ENCODE assay signal across 26 mouse cellular contexts in genomic region chr12:117562085-117562484, GRCm38 (mm10). TPM values are rescaled to one million over a fixed set of nuclear protein-coding genes. Genes with fewer than 3 reads are reported as not detected.
DNase-seq lines count a peak whose midpoint lies in the region; ATAC-seq and TF ChIP-seq lines count a peak whose summit lies in the region.
"Had no signal": no experiment of that assay in that cellular context is flagged by ENCODE, and none has a peak within 500 bp of the region (broad histone marks: within the 10 kb centered on the region; RNA-seq: fewer than 3 reads in every experiment).

No protein-coding gene starts in this region.

- 97% methylated on average over 3 of the region's 3 CpGs for WGBS in hindbrain, embryonic 15.5 days
- whole genome bisulfite sequencing in hindbrain, embryonic 10.5 days: 96% methylated on average over 3 of the region's 3 CpGs
- WGBS in kidney, embryonic 15.5 days: 88% methylated on average over 3 of the region's 3 CpGs

- ATAC-seq in hindbrain, embryonic 15.5 days (ENCODE audit: low FRiP score, low read depth): peak; percentile 45
- ATAC-seq in megakaryocyte, adult 5-6 weeks (ENCODE audit: poor library complexity, severe bottlenecking): no peak
- ATAC-seq in G1E (ENCODE audit: extremely low read depth, insufficient number of reproducible peaks, low FRiP score, poor library complexity, severe bottlenecking): no peak
- no peak for ATAC-seq in kidney, embryonic 15.5 days (replicated peaks; ENCODE audit: low FRiP score)
- ATAC-seq: forebrain, embryonic 13.5 days; forebrain, embryonic 16.5 days; hindbrain, embryonic 16.5 days had no signal

- TF ChIP-seq CTCF in G1E (IDR thresholded peaks at IDR 0.05; ENCODE audit: low read depth, low read length): no peak

- H3K27me3 ChIP-seq in hindbrain, embryonic 15.5 days: no peaks in the 10 kb centered on the region
- no peaks in the 10 kb centered on the region for H3K27me3 ChIP-seq in hindbrain, embryonic 10.5 days (ENCODE audit: insufficient read depth, poor library complexity, severe bottlenecking)
- H3K27me3 ChIP-seq in megakaryocyte, embryonic 14.5 days (replicated peaks): peaks cover 6% of the 10 kb centered on the region
- no peaks in the 10 kb centered on the region for H3K27me3 ChIP-seq in G1E (ENCODE audit: insufficient read depth, low read length)
- H3K27me3 ChIP-seq in kidney, embryonic 15.5 days: no peaks in the 10 kb centered on the region
- H3K27me3 ChIP-seq: CH12.LX; forebrain, embryonic 13.5 days; heart, embryonic 13.5 days; hindbrain, embryonic 12.5 days had no signal

- no peaks in the 10 kb centered on the region for H3K9me3 ChIP-seq in hindbrain, embryonic 15.5 days
- H3K9me3 ChIP-seq in hindbrain, embryonic 10.5 days: no peaks in the 10 kb centered on the region
- H3K9me3 ChIP-seq in megakaryocyte, embryonic 14.5 days: peaks cover 8% of the 10 kb centered on the region
- peaks cover 48% of the 10 kb centered on the region for H3K9me3 ChIP-seq in G1E (replicated peaks)
- no peaks in the 10 kb centered on the region for H3K9me3 ChIP-seq in kidney, embryonic 15.5 days (replicated peaks)
- H3K9me3 ChIP-seq: forebrain, embryonic 10.5 days; forebrain, embryonic 13.5 days; heart, embryonic 10.5 days; heart, embryonic 13.5 days; hindbrain, embryonic 12.5 days had no signal

- H3K36me3 ChIP-seq in hindbrain, embryonic 15.5 days: no peaks in the 10 kb centered on the region
- no peaks in the 10 kb centered on the region for H3K36me3 ChIP-seq in hindbrain, embryonic 10.5 days
- H3K36me3 ChIP-seq in megakaryocyte, embryonic 14.5 days (replicated peaks; ENCODE audit: low read length): no peaks in the 10 kb centered on the region
- H3K36me3 ChIP-seq in G1E (replicated peaks): no peaks in the 10 kb centered on the region
- no peaks in the 10 kb centered on the region for H3K36me3 ChIP-seq in kidney, embryonic 15.5 days
- H3K36me3 ChIP-seq: forebrain, embryonic 10.5 days; heart, embryonic 10.5 days; heart, embryonic 13.5 days; hindbrain, embryonic 12.5 days had no signal

- no peak for DNase-seq in hindbrain, embryonic 10.5 days (ENCODE audit: low spot score)
- no peak for DNase-seq in G1E (ENCODE audit: low spot score)
- peak; percentile 6 for DNase-seq in naive thymus-derived CD4-positive, alpha-beta T cell, adult 2 months (ENCODE audit: low read depth)
- DNase-seq in left cerebral cortex, postnatal 10 days (ENCODE audit: extremely low spot score in 1 of 2, low spot score in 2 of 2): no peak
- DNase-seq: adrenal gland, postnatal 10 days; adrenal gland, postnatal 36 days; cerebellum, adult 18-20 months; cerebellum, adult 9-10 months; cerebellum, postnatal 14 days; gastrocnemius, postnatal 10 days; gastrocnemius, postnatal 36 days; heart, adult 2 months; heart, postnatal 14 days; heart, postnatal 4 days had no signal

- H3K4me2 ChIP-seq in hindbrain, embryonic 15.5 days: no peak overlapping the region
- H3K4me2 ChIP-seq in kidney, embryonic 15.5 days: no peak overlapping the region
- H3K4me2 ChIP-seq: forebrain, embryonic 13.5 days; heart, embryonic 13.5 days; hindbrain, embryonic 12.5 days had no signal

- intact Hi-C loops in left cerebral cortex, postnatal 10 days (cut with DNase I): no loop called here

- H3K4me1 ChIP-seq in hindbrain, embryonic 15.5 days (replicated peaks): no peaks in the 10 kb centered on the region
- no peaks in the 10 kb centered on the region for H3K4me1 ChIP-seq in hindbrain, embryonic 10.5 days (replicated peaks)
- peaks cover 9% of the 10 kb centered on the region; the same call in 1 of the 2 replicates for H3K4me1 ChIP-seq in megakaryocyte, embryonic 14.5 days
- no peaks in the 10 kb centered on the region; the same call in 1 of the 2 replicates for H3K4me1 ChIP-seq in G1E (ENCODE audit: insufficient read depth, low read depth, low read length)
- no peaks in the 10 kb centered on the region for H3K4me1 ChIP-seq in kidney, embryonic 15.5 days
- H3K4me1 ChIP-seq: forebrain, embryonic 10.5 days; forebrain, embryonic 13.5 days; hindbrain, embryonic 12.5 days had no signal

- no peak overlapping the region for H3K9ac ChIP-seq in hindbrain, embryonic 15.5 days
- no peak overlapping the region for H3K9ac ChIP-seq in kidney, embryonic 15.5 days
- H3K9ac ChIP-seq: forebrain, embryonic 13.5 days; heart, embryonic 13.5 days; hindbrain, embryonic 12.5 days had no signal

- H3K4me3 ChIP-seq in hindbrain, embryonic 15.5 days: no peak overlapping the region
- H3K4me3 ChIP-seq in hindbrain, embryonic 10.5 days: no peak overlapping the region
- peak overlapping the region; percentile 77 for H3K4me3 ChIP-seq in megakaryocyte, embryonic 14.5 days (replicated peaks)
- peak overlapping the region; percentile 5; the same call in 1 of the 2 replicates for H3K4me3 ChIP-seq in G1E (ENCODE audit: low read depth, low read length)
- no peak overlapping the region for H3K4me3 ChIP-seq in kidney, embryonic 15.5 days (replicated peaks)
- H3K4me3 ChIP-seq: forebrain, embryonic 10.5 days; forebrain, embryonic 13.5 days; heart, adult 2 months; heart, embryonic 10.5 days; heart, embryonic 13.5 days; hindbrain, embryonic 12.5 days had no signal

- H3K27ac ChIP-seq in hindbrain, embryonic 15.5 days (replicated peaks): no peak overlapping the region
- H3K27ac ChIP-seq in hindbrain, embryonic 10.5 days: no peak overlapping the region
- no peak overlapping the region for H3K27ac ChIP-seq in kidney, embryonic 15.5 days
- H3K27ac ChIP-seq: forebrain, embryonic 10.5 days; forebrain, embryonic 13.5 days; heart, adult 2 months; heart, embryonic 10.5 days; hindbrain, embryonic 12.5 days had no signal

RNA-seq across cellular contexts. Expression of gene Rapgef5, which starts 45.8 kb away (rescaled TPM):
- polyA plus RNA-seq in hindbrain, embryonic 15.5 days (2015; fragmentation: Nextera tagmentation; extraction: Ambion mirVana): 34.9 and 36.7 TPM in 2 replicates
- polyA plus RNA-seq in hindbrain, embryonic 10.5 days (2016; fragmentation: Nextera tagmentation; extraction: Ambion mirVana): 8.1 and 16.0 TPM in 2 replicates
- polyA plus RNA-seq in megakaryocyte, embryonic 14.5 days (2012; ENCODE audit: insufficient read depth, low replicate concordance): not detected in 2 replicates
- total RNA-seq in megakaryocyte, adult 5-6 weeks (2015): 0.27 and 0.45 TPM in 2 replicates
- 0.44 and 0.85 TPM in 2 replicates for total RNA-seq in megakaryocyte, adult 5-6 weeks (2017)
- total RNA-seq in G1E (2014; fragmentation: Nextera tagmentation) (not detected in 2 replicates), G1E (2017) (0.29 and 0.66 TPM in 2 replicates)
- not detected in 2 replicates for polyA plus RNA-seq in G1E (2012)
- 100 to 1,000 TPM; 106 to 111 TPM for total RNA-seq in left cerebral cortex, postnatal 10 days (2021)
- 14.2 and 15.1 TPM in 2 replicates for polyA plus RNA-seq in kidney, embryonic 15.5 days (2015; fragmentation: Nextera tagmentation; extraction: Ambion mirVana)

Comparison
In these comparisons a context has a peak if more than half of its experiments do, and no peak if none do; other contexts are left out.
1. H3K4me3 ChIP-seq: peak in megakaryocyte, embryonic 14.5 days (single experiment) and G1E (single experiment); none in hindbrain, embryonic 15.5 days (single experiment), hindbrain, embryonic 10.5 days (single experiment) and kidney, embryonic 15.5 days (single experiment).